Mouse (Mus musculus): ENCODE results near the gene Tubgcp3.
"Not testable (repeated sequence)": the region's sequence is repeated elsewhere in the genome, so short reads cannot be mapped to it uniquely, and the experiment has no call there.

Gene Tubgcp3

DNA sequence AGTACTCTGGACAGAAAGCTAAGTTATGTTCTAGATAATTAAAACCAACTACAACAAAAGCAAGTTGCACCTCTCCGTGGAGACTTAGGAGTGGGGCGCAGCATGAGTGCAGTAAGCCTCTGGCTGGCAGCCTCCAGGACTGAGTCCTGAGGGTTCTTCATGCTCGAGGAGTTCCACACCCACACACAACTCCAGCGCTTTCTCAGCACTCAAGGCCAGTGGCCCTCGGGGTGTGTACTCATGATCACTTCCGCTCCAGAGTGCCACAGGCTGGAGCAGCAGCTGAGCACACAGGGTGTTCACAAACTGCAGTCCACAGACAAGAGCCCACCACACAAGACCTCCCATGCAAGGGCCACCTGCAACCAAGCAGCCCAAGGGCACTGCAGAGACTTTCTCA lies 30.5 kb downstream of the Tubgcp3 start:
- no peak for DNase-seq (ENCODE audit: low spot score)

DNA sequence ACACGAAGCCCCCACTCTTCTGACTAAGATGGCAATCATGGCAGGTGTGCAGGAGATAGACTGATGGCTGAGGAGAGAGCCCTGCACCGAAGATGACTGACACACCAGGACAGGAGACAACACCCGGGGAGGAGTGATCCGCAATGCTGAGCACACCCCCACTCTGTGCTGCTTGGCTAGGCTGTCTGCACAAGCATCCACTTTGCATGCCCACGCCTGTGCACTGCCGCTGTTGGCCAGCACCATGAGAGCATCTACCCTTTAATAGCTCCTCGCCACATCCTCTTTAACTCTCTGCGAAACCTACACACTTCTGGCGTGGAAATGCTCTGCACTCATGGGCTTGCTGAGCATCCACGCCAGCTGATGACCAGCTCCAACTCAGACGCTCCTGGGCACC lies 33.6 kb downstream of the Tubgcp3 start:
- DNase-seq (ENCODE audit: low spot score): no peak

DNA sequence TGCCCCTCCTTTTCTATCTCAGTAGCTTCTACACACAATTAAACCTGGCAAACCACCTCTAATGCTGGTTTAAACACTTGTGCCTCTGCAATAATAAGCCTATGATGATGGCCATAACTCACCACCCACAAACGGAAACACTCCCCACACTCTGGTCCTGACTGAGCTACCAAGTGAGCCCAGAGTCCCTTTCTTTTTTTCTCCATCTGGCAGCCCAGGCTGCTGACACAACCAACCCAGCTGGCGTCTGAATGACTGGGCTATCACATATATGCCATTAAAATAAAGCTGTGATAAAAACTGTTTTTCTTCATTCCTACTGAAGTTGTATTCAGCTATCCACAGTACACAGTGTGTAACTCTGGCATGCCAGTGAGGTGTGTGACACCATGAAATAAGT lies 36.7 kb downstream of the Tubgcp3 start:
- DNase-seq (ENCODE audit: low spot score): no peak

GRCm38 (mm10) chr8:12629079-12629478 lies 43.0 kb downstream of the Tubgcp3 start:
- no peak for DNase-seq (ENCODE audit: low spot score)

GRCm38 (mm10) chr8:12625890-12626289 lies 46.2 kb downstream of the Tubgcp3 start:
- DNase-seq (ENCODE audit: low spot score): no peak

GRCm38 (mm10) chr8:12621550-12622222 lies 50.4 kb downstream of the Tubgcp3 start:
- no peak for DNase-seq (ENCODE audit: low spot score)

GRCm38 (mm10) chr8:12617369-12617768 lies 54.7 kb downstream of the Tubgcp3 start:
- DNase-seq (ENCODE audit: low spot score): not testable (repeated sequence)

GRCm38 (mm10) chr8:12613201-12613600 lies 58.8 kb downstream of the Tubgcp3 start:
- DNase-seq (ENCODE audit: low spot score): no peak

DNA sequence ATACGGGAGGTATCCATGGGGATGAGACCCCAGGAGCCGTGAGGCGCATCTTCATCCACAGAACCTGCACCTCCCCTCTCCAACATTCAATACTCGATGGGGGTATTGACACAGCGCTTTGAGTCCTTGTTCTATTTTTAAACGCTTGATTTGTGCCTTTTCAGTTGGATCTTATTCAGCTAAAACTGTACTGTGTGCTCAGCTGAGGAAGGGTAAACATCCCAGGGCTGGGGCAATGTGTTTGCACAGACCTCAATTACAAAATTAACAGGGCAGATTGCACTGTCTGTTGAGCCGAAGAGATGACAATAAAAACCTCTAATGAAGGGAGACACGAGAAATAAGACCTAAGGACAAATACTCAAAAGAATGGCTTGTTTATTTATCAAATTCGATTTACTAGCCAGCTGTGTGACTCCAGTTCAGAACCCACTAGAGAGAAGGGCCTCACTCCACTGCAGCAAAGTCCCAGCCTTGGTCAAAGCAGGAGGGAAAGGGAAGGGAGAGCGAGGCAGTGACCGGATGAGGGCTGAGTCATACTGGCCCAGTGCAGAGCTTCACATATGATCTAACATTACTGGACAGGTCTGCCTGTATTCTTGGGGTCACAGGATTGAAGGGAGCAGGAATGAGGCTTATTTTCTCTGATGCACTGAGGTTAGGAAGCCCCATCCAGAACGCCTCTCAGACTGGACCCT lies 62.1 kb downstream of the Tubgcp3 start:
- no peak for DNase-seq (ENCODE audit: low spot score)

GRCm38 (mm10) chr8:12608810-12609209 lies 63.2 kb downstream of the Tubgcp3 start:
- DNase-seq (ENCODE audit: low spot score): no peak

DNA sequence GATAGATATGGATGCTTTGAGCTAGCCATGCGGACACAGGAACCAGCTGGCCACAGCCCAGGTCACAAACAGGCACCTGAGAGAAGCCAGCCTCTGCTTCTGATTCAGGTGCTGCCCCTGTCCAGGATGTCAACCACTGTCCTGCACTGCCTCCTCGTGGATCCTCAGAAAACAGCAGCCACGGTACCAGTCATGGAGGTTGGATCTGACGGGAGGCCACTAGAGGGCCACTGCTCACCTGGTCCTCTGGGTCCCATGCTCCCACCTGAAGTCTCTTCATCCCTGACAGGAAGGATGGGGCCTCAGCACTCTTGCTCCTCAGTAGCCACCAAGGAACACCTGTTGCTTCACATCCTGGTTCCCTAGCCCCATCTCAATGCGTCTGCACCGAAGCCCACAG lies 64.8 kb downstream of the Tubgcp3 start:
- DNase-seq (ENCODE audit: low spot score): peak; percentile 52

DNA sequence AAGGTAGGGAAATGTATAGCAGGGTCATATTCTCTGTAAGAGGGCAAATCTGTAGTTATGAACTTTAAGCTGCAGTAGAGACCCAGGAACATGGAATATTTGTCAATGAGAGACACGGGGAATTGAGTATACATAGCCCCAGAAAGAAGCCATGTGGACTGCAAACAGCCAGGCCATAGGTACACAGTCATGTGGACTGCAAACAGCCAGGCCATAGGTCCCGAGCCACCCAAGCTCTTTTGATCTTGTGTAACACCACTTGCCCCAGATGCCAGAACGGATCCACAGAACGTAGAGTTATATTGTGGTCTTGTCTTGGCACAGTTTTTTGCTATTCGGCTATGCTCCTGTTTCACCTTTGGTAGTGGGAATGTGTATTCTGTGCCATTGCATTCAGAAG lies 88.3 kb downstream of the Tubgcp3 start:
- DNase-seq (ENCODE audit: low spot score): no peak

DNA sequence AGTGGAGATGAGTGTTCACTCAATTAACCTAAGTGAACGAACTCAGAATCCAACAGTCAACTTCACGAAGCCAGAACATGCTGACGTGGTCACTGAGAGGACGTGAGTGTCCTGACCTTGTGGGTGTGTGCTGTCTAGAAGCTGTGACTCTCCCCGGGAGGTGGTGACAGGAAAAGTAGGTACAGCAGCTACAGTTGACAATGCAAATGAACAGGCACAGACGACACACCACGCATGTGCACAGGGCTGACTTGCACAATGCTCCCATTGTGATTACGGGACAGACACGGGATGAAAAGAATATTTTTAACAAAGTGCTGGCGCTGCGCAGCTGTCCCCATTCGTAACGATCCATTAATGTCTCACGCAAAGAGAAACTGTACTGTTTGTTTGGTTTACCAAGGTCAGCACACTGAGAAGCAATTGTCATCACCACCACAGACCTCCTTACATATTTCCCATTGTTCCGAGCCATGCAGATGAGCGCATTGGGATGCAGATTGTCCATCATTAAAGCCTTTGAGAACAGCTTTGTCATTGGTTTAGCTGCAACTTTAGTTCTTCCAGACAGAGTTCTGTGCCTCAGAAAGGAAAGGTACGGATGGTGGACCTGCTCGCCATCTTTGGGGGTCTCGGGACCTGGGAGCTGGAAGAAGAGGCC lies 92.6 kb downstream of the Tubgcp3 start:
- DNase-seq (ENCODE audit: low spot score): not testable (repeated sequence)

DNA sequence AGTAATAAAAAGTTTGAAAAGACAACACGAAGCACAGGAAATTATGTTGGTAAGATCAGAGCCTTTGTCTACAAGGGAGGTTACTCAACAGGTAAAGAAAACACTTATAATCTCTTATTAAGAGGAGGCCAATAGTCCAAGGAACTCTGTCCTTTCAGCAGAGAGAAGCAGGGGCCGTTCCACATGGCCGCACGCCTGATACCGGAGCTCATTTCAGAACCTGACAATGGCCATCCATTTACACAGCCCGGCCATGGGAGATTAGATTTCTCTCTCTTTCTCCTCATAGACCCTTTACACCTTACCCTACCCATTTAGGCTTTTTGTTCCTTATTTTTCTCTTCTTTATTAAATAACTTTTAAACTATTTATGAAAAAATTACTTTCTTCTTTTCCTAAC lies 95.3 kb downstream of the Tubgcp3 start:
- DNase-seq (ENCODE audit: low spot score): no peak

- DNase-seq (ENCODE audit: low spot score): no peak
Observed at GRCm38 (mm10) chr8:12576003-12576402, 96.0 kb downstream of the Tubgcp3 start.

DNA sequence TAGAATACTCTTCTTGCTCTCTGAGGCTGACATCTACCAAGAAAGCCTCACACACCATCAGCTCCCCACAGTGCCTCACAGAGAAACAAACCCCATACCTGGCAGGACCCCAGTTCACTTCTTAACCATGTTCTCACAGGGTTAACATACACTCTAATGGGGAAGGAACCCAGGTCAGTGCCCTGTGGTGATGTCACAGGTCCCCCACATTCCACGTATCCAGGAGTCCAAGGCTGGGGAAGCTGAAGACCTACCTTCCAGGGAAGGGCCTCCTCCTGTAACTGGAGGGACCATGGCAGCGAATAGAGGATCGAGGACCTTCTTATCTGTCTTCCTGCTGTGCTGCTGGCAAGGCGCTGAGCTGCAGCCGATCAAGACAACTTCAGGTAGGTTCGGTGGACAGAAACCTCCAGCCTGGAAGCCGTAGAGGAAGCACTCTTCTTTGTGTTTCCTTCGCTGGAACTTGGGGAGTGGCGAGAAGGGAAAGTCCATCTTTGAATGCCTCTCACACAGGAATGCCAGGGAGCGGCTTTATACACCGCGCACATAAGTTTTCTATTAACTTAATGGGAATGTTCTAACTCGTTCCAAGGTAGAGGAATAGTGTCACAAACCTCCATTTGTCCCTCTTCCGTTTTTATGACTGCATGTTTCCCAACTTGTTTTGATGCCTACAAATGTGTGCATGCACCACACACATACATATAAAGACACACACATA lies 99.1 kb downstream of the Tubgcp3 start, which contains the start of gene Spaca7:
Spaca7 (plus strand) TSS at position 216 of the 721 bp plus-strand sequence.
- DNase-seq (ENCODE audit: low spot score): no peak

DNA sequence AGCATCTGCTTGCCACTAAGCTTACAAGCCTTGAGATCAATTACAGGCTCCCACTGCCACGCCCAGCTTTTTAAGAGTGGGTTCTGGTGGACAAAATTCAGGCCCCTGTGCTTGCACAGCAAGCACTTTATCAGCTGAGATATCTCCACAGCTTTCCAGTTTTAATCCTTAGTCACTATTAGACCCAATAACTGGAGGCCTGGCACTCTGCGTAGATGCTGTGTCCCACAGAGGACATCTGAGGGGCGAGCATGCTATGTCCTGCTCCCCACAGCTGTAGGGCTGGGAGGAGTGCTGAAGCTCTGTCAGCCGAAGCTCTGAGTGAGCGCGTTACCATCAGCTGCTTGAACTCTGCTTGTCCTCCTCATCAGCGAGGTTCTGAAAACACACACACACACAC lies 105.5 kb downstream of the Tubgcp3 start:
- no peak for DNase-seq (ENCODE audit: low spot score)

DNA sequence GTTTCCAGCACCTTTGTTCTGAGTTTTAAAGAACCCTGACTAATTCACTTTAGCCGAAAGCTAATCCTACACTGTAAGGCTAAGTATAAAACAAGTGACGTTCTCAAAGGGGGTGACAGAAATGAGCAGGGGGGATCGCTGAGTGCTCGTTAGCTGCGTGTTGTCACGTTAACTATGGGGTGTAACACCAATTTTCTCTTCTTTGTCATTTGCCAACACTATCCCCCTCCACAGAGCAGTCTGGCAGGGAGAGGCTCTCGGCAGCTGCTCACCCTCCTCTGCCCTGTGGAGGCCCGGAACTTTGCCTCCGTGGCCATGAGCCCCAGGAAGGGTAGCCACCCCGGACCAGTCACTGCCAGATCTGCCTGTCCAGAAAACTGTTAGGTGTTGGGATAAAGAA lies 106.6 kb downstream of the Tubgcp3 start:
- no peak for DNase-seq (ENCODE audit: low spot score)

DNA sequence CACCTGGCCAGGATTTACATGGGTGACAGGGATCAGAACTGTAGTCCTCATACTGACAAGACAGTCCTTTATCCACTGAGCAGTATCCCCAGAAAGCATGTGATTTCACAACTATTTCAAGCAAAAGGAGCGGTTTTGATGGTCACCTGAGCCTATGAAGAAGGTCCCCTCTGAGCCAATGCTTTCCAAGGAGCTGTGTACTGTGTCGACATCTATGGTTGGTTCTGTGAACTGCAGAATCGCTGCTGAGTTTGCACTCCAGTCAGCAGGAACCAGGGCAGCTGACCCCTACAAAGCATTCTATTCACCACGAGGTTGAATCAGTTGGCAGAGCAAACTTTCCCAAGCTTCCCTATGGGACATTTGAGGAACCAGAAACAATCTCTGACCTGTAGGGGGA lies 107.7 kb downstream of the Tubgcp3 start:
- no peak for DNase-seq (ENCODE audit: low spot score)

Data from ovary, postnatal 10 days (tissue).